Mouse (Mus musculus) kidney, postnatal 10 days (tissue): ENCODE measurements around the gene Mgat5.

Experiments used
- DNase-seq: peaks from one replicate; pipeline ENCODE4 v3.0.0; 2021; ENCODE audit warnings: mixed read lengths

The Mgat5 gene

GRCm38 (mm10) chr1:127395724-127396123 is 190.9 kb downstream of the Mgat5 start:
- DNase-seq, result no peak

GRCm38 (mm10) chr1:127396569-127397349 is 191.9 kb downstream of the Mgat5 start:
- DNase-seq, result peak; percentile 19

GRCm38 (mm10) chr1:127397396-127397795 is 192.6 kb downstream of the Mgat5 start:
- peak; percentile 60 for DNase-seq

- DNase-seq, result peak; percentile 38
Measured at GRCm38 (mm10) chr1:127398186-127398585, 193.4 kb downstream of the Mgat5 start.

GRCm38 (mm10) chr1:127400198-127400597 is 195.4 kb downstream of the Mgat5 start:
- no peak for DNase-seq

- DNase-seq, result no peak
Measured at GRCm38 (mm10) chr1:127400666-127401065, 195.9 kb downstream of the Mgat5 start.

GRCm38 (mm10) chr1:127404655-127405054 is 199.8 kb downstream of the Mgat5 start:
- no peak for DNase-seq

GRCm38 (mm10) chr1:127408957-127409423 is 204.2 kb downstream of the Mgat5 start:
- DNase-seq, result no peak

- DNase-seq, result peak; percentile 23
Measured at GRCm38 (mm10) chr1:127409512-127409911, 204.7 kb downstream of the Mgat5 start.

GRCm38 (mm10) chr1:127414500-127414899 is 209.7 kb downstream of the Mgat5 start:
- DNase-seq, result no peak

- DNase-seq, result no peak
Measured at GRCm38 (mm10) chr1:127415896-127416295, 211.1 kb downstream of the Mgat5 start.

- DNase-seq, result no peak
Measured at GRCm38 (mm10) chr1:127416971-127417370, 212.2 kb downstream of the Mgat5 start.

- DNase-seq, result peak; percentile 63
Measured at GRCm38 (mm10) chr1:127418916-127419575, 214.2 kb downstream of the Mgat5 start.

- no peak for DNase-seq
Measured at GRCm38 (mm10) chr1:127419581-127419980, 214.8 kb downstream of the Mgat5 start.

GRCm38 (mm10) chr1:127420383-127420782 is 215.6 kb downstream of the Mgat5 start:
- DNase-seq, result peak; percentile 59

GRCm38 (mm10) chr1:127420795-127421194 is 216.0 kb downstream of the Mgat5 start:
- DNase-seq, result no peak

- DNase-seq, result no peak
Measured at GRCm38 (mm10) chr1:127422565-127422964, 217.8 kb downstream of the Mgat5 start.

- DNase-seq, result no peak
Measured at GRCm38 (mm10) chr1:127425021-127425532, 220.3 kb downstream of the Mgat5 start.

- DNase-seq, result no peak
Measured at GRCm38 (mm10) chr1:127430290-127430689, 225.5 kb downstream of the Mgat5 start.

GRCm38 (mm10) chr1:127434829-127435228 is 230.0 kb downstream of the Mgat5 start:
- DNase-seq, result no peak

GRCm38 (mm10) chr1:127437091-127437490 is 232.3 kb downstream of the Mgat5 start:
- DNase-seq, result no peak

GRCm38 (mm10) chr1:127439452-127439891 is 234.7 kb downstream of the Mgat5 start:
- no peak for DNase-seq

- DNase-seq, result no peak
Measured at GRCm38 (mm10) chr1:127441007-127441406, 236.2 kb downstream of the Mgat5 start.

- no peak for DNase-seq
Measured at GRCm38 (mm10) chr1:127441736-127442135, 236.9 kb downstream of the Mgat5 start.
